Mouse (Mus musculus) heart, adult 2 months (tissue): ENCODE measurements around the gene Rundc1.
A peak's percentile ranks its signal among the peaks of the same experiment; 100 is the strongest.

Experiments
- CTCF ChIP-seq: fragments of 200-600 bp; IDR thresholded peaks from 2 replicates; pipeline ENCODE4 v1.8.1; 2022; ENCODE audit warnings: antibody characterized with exemption, mild to moderate bottlenecking, moderate library complexity
- EP300 ChIP-seq: fragments of 200-500 bp; IDR thresholded peaks from 2 replicates; pipeline ENCODE4 v1.6.1; 2011; ENCODE audit warnings: low read depth, low read length, control low read depth; ENCODE audit not compliant: insufficient read depth
- POLR2A ChIP-seq: fragments of 200-500 bp; IDR thresholded peaks from 2 replicates; pipeline ENCODE4 v1.6.1; 2011; ENCODE audit warnings: mild to moderate bottlenecking, low read depth, low read length, control low read depth; ENCODE audit not compliant: insufficient read depth

- TF ChIP-seq CTCF, result peak; percentile 38
- peak; percentile 71 for TF ChIP-seq POLR2A
- 0 out of 2 replicates have a peak, but pooled peaks have one; percentile 20 for TF ChIP-seq EP300
Observed at GRCm38 (mm10) chr11:101465869-101466551, 41.1 kb downstream of the Rundc1 start, which contains the start of gene Vat1.
